Mouse (Mus musculus) liver, embryonic 14.5 days (tissue): ENCODE measurements at regions not wholly inside any gene's neighbourhood (a gene's known extent, or its start where the extent isn't known, plus 50 kb on each side); places are given as distances from the start of the nearest gene placed in this dataset.
A peak's percentile ranks its signal among the peaks of the same experiment; 100 is the strongest.

Experiments used
- ATAC-seq: fragments of 200-750 bp; cut with Nextera tagmentation; 2 replicates; pipeline ENCODE4 v1.8.0; 2017; ENCODE audit warnings: moderate number of reproducible peaks, mild to moderate bottlenecking, moderate library complexity; ENCODE audit not compliant: insufficient read depth
- DNase-seq, 3 experiments: peaks; one replicate each; pipeline ENCODE4 v3.0.0-alpha.2; 2012 to 2013; ENCODE audit warnings: low read depth in 3 of 3, low spot score in 3 of 3
- H3K27ac ChIP-seq: fragments of 300-500 bp; sonication (generic); 2 replicates; pipeline ENCODE4 v1.5.1; 2014; ENCODE audit warnings: moderate library complexity, mild to moderate bottlenecking, control low read depth, inconsistent platforms
- H3K27me3 ChIP-seq: fragments of 300-500 bp; sonication (generic); 2 replicates; pipeline ENCODE4 v1.6.1; 2014; ENCODE audit warnings: mild to moderate bottlenecking, low read length, moderate library complexity; ENCODE audit not compliant: control insufficient read depth, insufficient read depth
- H3K36me3 ChIP-seq: fragments of 300-500 bp; sonication (generic); replicated peaks from 2 replicates; pipeline ENCODE4 v1.6.1; 2014; ENCODE audit warnings: low read depth; ENCODE audit not compliant: control insufficient read depth, insufficient read depth
- H3K4me1 ChIP-seq, 2 experiments: fragments of 200-500 bp in 1 of 2; fragments of 300-500 bp in 1 of 2; sonication (generic) in 1 of 2; replicated peaks; 2 replicates each; pipeline ENCODE4 v1.6.1; 2012 to 2014; ENCODE audit warnings: antibody characterized with exemption in 1 of 2, inconsistent platforms in 1 of 2, low read length in 1 of 2; ENCODE audit not compliant: control insufficient read depth in 2 of 2, insufficient read depth in 2 of 2
- H3K4me2 ChIP-seq: fragments of 300-500 bp; sonication (generic); 2 replicates; pipeline ENCODE4 v1.6.1; 2014; ENCODE audit warnings: low read depth, mild to moderate bottlenecking, control low read depth, moderate library complexity
- H3K4me3 ChIP-seq, 2 experiments: fragments of 200-500 bp in 1 of 2; fragments of 300-500 bp in 1 of 2; sonication (generic) in 1 of 2; 2 replicates each; pipeline ENCODE4 v1.5.1; 2012 to 2014; ENCODE audit warnings: low read depth in 2 of 2, low read length in 2 of 2, mild to moderate bottlenecking in 2 of 2, control low read depth in 1 of 2, inconsistent platforms in 1 of 2, moderate library complexity in 1 of 2; ENCODE audit not compliant: insufficient read depth in 1 of 2
- H3K9ac ChIP-seq: fragments of 300-500 bp; sonication (generic); replicated peaks from 2 replicates; pipeline ENCODE4 v1.6.1; 2014; ENCODE audit warnings: mild to moderate bottlenecking, control low read depth, moderate library complexity
- H3K9me3 ChIP-seq: fragments of 300-500 bp; sonication (generic); 2 replicates; pipeline ENCODE4 v1.6.1; 2016; ENCODE audit warnings: low read length, mixed read lengths; ENCODE audit not compliant: control insufficient read depth
- CTCF ChIP-seq: IDR thresholded peaks from 2 replicates; pipeline ENCODE4 v1.5.1; 2016; ENCODE audit warnings: antibody characterized with exemption, low read depth, control low read depth
- EP300 ChIP-seq: IDR thresholded peaks from 2 replicates; pipeline ENCODE4 v1.6.1; 2016; ENCODE audit warnings: antibody characterized with exemption, low read depth
- WGBS: fragments of 180-500 bp; shearing (Covaris S2); extraction: QIAGEN DNeasy Blood & Tissue Kit; methylation state at CpG from one replicate; pipeline ENCODE4 v1.1.7; 2014; ENCODE audit not compliant: insufficient replicate concordance; 5-methylcytosine and 5-hydroxymethylcytosine counted together

DNA sequence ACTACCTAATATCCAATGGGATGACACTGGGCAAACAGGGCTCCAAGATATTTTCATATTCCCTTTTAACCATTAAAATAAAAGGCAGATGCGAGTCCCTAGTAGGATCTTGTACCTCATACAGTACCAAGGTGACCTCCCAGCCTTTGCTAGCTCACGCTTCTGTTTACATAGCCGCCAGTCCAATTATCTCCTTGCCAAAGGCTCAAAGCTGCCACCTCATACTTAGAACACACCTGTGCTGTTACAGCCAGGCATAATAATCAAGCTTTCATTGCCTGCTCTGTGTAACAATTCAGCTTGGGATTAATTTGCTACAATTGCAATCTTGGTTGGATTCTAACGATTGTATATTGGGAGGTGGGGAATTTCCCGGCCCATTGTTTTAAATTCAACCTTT lies 97.0 kb upstream of the Mpp6 start:
- no peak overlapping the region for H3K27ac ChIP-seq
- H3K9ac ChIP-seq, result no peak overlapping the region
- H3K36me3 ChIP-seq, result no peaks in the 10 kb centered on the region
- H3K27me3 ChIP-seq, result no peaks in the 10 kb centered on the region
- 60% methylated on average over 5 of the region's 5 CpGs for WGBS
- H3K4me3 ChIP-seq, result no peak overlapping the region
- TF ChIP-seq CTCF (no peak), EP300 (no peak)
- H3K4me1 ChIP-seq, result peaks cover 0 to 14% of the 10 kb centered on the region in 2 experiments; a peak in 2 of 4 replicates
- ATAC-seq, result no peak
- H3K9me3 ChIP-seq, result no peaks in the 10 kb centered on the region
- H3K4me2 ChIP-seq, result no peak overlapping the region
- no peak for DNase-seq

GRCm38 (mm10) chr6:50013842-50014241 lies 96.2 kb upstream of the Mpp6 start:
- H3K4me3 ChIP-seq, result no peak overlapping the region
- ATAC-seq (no peak), DNase-seq (no peak)
- H3K27ac ChIP-seq, result no peak overlapping the region
- no peak overlapping the region for H3K9ac ChIP-seq
- TF ChIP-seq EP300 (no peak), CTCF (no peak)
- no peak overlapping the region for H3K4me2 ChIP-seq
- peaks cover 0 to 14% of the 10 kb centered on the region in 2 experiments; a peak in 2 of 4 replicates for H3K4me1 ChIP-seq
- no peaks in the 10 kb centered on the region for H3K27me3 ChIP-seq
- WGBS, result 76% methylated on average over 7 of the region's 7 CpGs
- H3K36me3 ChIP-seq, result no peaks in the 10 kb centered on the region
- no peaks in the 10 kb centered on the region for H3K9me3 ChIP-seq

GRCm38 (mm10) chr6:50027981-50028380 lies 82.1 kb upstream of the Mpp6 start:
- no peak for TF ChIP-seq EP300
- no peak for TF ChIP-seq CTCF
- H3K4me2 ChIP-seq, result no peak overlapping the region
- WGBS, result 56% methylated on average over 6 of the region's 6 CpGs
- H3K9ac ChIP-seq, result no peak overlapping the region
- no peaks in the 10 kb centered on the region for H3K36me3 ChIP-seq
- DNase-seq, result no peak
- no peaks in the 10 kb centered on the region for H3K9me3 ChIP-seq
- H3K27me3 ChIP-seq, result no peaks in the 10 kb centered on the region
- ATAC-seq, result no peak
- H3K27ac ChIP-seq, result no peak overlapping the region
- H3K4me1 ChIP-seq, result no peaks in the 10 kb centered on the region
- H3K4me3 ChIP-seq, result no peak overlapping the region

DNA sequence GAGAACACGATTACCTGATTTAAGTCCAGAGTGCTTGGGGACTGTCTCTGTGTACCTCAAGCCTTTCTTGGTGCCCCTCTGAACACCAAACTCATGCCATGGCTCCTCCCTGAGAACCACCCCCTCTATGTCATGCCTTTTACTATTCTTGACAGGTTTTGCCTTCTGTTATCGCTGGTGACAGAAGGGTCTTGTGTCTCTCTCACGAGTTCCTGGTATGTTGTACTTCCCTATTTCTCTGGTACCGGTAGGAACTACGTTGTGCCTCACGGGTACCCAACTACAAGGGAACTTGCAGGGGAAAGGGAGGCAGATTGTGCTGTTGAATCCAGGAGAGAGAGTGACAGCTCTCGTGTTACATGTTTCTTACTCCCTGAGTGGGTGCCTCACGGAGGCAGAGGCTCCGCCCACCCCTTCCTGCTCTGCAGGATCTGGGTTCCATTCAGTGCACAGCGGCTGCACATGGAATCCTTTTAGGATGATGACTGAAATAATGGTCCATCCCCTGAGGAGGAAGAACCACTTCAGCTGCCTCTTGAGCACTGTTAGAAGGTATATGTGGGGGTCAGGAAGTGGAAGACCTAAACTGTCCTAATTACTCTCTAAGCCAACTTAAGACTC lies 80.0 kb upstream of the Mpp6 start:
- Histone ChIP-seq H3K4me2 (peak overlapping the region; percentile 18), H3K4me3 (no peak overlapping the region), H3K9ac (no peak overlapping the region), H3K9me3 (no peaks in the 10 kb centered on the region), H3K27ac (no peak overlapping the region), H3K27me3 (no peaks in the 10 kb centered on the region), H3K36me3 (no peaks in the 10 kb centered on the region), H3K4me1 (no peaks in the 10 kb centered on the region)
- WGBS, result 14% methylated on average over 10 of the region's 10 CpGs
- ATAC-seq (no peak), DNase-seq (no peak)
- TF ChIP-seq EP300, result no peak
- no peak for TF ChIP-seq CTCF

- ATAC-seq (no peak), DNase-seq (no peak)
- TF ChIP-seq CTCF (no peak), EP300 (no peak)
- Histone ChIP-seq H3K27me3 (no peaks in the 10 kb centered on the region), H3K36me3 (no peaks in the 10 kb centered on the region), H3K9ac (no peak overlapping the region), H3K4me3 (no peak overlapping the region), H3K27ac (no peak overlapping the region), H3K9me3 (no peaks in the 10 kb centered on the region), H3K4me2 (no peak overlapping the region), H3K4me1 (no peaks in the 10 kb centered on the region)
- 65% methylated on average over 5 of the region's 5 CpGs for WGBS
Observed at GRCm38 (mm10) chr6:50031356-50031755, 78.7 kb upstream of the Mpp6 start.
